Mouse (Mus musculus): ENCODE data around the gene Fam186a.
A peak's percentile ranks its signal among the peaks of the same experiment; 100 is the strongest.

GRCm38 (mm10) chr15:99904333-99904732, 62.5 kb downstream of the Fam186a start:
- no peak for TF ChIP-seq CEBPB (IDR thresholded peaks at IDR 0.05; ENCODE audit: low read depth)
- TF ChIP-seq CTCF (IDR thresholded peaks at IDR 0.05; ENCODE audit: control insufficient read depth, insufficient read depth, insufficient read length), result peak; percentile 64
- TF ChIP-seq USF1 (IDR thresholded peaks at IDR 0.05; ENCODE audit: low read depth), result no peak
- no peak for TF ChIP-seq FOSL1 (IDR thresholded peaks at IDR 0.05; ENCODE audit: insufficient read depth, low read length, poor library complexity, severe bottlenecking)
